Mouse (Mus musculus) bone marrow macrophage, adult 2 months (primary cell): Measurements from ENCODE around the gene Tex36. TPM values are rescaled to one million over a fixed set of nuclear protein-coding genes. Genes with fewer than 3 reads are reported as not detected.

Experiments used
- H3K27ac ChIP-seq: 2 replicates; pipeline ENCODE4 v1.5.1; 2012; ENCODE audit warnings: low read depth, low read length; ENCODE audit not compliant: insufficient read depth
- H3K4me1 ChIP-seq: 2 replicates; pipeline ENCODE4 v1.6.1; 2012; ENCODE audit warnings: low read length; ENCODE audit not compliant: control insufficient read depth, insufficient read depth
- H3K4me3 ChIP-seq: 2 replicates; pipeline ENCODE4 v1.5.1; 2012; ENCODE audit warnings: mild to moderate bottlenecking, low read length, moderate library complexity; ENCODE audit not compliant: insufficient read depth
- CTCF ChIP-seq: IDR thresholded peaks from 2 replicates; pipeline ENCODE4 v1.5.1; 2012; ENCODE audit warnings: low read depth, mild to moderate bottlenecking, low read length, moderate library complexity
- POLR2A ChIP-seq: IDR thresholded peaks from 2 replicates; pipeline ENCODE4 v1.6.1; 2012; ENCODE audit warnings: mild to moderate bottlenecking, low read depth, low read length, borderline replicate concordance
- polyA plus RNA-seq: library from polyadenylated mRNA; stranded (reverse); fragments of >200 nt; gene quantifications from 2 replicates; pipeline ENCODE4 v1.2.4, GENCODE M21; 2012; ENCODE audit not compliant: missing spikeins, insufficient read depth, insufficient read length

Gene Tex36
- polyA plus RNA-seq, 1 experiment = not detected

- Histone ChIP-seq H3K27ac (no peak overlapping the region), H3K4me3 (no peak overlapping the region), H3K4me1 (no peaks in the 10 kb centered on the region)
- TF ChIP-seq POLR2A (no peak), CTCF (no peak)
These were observed 1.2 kb upstream of the Tex36 start for GRCm38 (mm10) chr7:133603156-133603555.

GRCm38 (mm10) chr7:133600558-133600957, 1.4 kb downstream of the Tex36 start:
- H3K4me1 ChIP-seq = no peaks in the 10 kb centered on the region
- TF ChIP-seq CTCF (no peak), POLR2A (no peak)
- no peak overlapping the region for H3K4me3 ChIP-seq
- no peak overlapping the region for H3K27ac ChIP-seq

- H3K27ac ChIP-seq = no peak overlapping the region
- no peaks in the 10 kb centered on the region for H3K4me1 ChIP-seq
- no peak for TF ChIP-seq CTCF
- no peak for TF ChIP-seq POLR2A
These were observed 10.2 kb downstream of the Tex36 start for GRCm38 (mm10) chr7:133591750-133592149.

GRCm38 (mm10) chr7:133583216-133583615, 18.7 kb downstream of the Tex36 start:
- Histone ChIP-seq H3K4me1 (no peaks in the 10 kb centered on the region), H3K4me3 (no peak overlapping the region), H3K27ac (no peak overlapping the region)
- TF ChIP-seq CTCF (no peak), POLR2A (no peak)

More at GRCm38 (mm10) chr7:133591750-133592149, 10.2 kb downstream of the Tex36 start:
- H3K4me3 ChIP-seq = no peak overlapping the region

GRCm38 (mm10) chr7:133580296-133580640, 21.7 kb downstream of the Tex36 start:
- Histone ChIP-seq H3K27ac (no peak overlapping the region), H3K4me1 (no peaks in the 10 kb centered on the region), H3K4me3 (no peak overlapping the region)
- no peak for TF ChIP-seq POLR2A
- no peak for TF ChIP-seq CTCF

GRCm38 (mm10) chr7:133579491-133580295, 22.3 kb downstream of the Tex36 start:
- no peak overlapping the region for H3K4me3 ChIP-seq
- H3K4me1 ChIP-seq = no peaks in the 10 kb centered on the region
- TF ChIP-seq POLR2A (no peak), CTCF (no peak)

GRCm38 (mm10) chr7:133576825-133577224, 25.1 kb downstream of the Tex36 start:
- Histone ChIP-seq H3K27ac (no peak overlapping the region), H3K4me1 (no peaks in the 10 kb centered on the region), H3K4me3 (no peak overlapping the region)
- TF ChIP-seq CTCF = no peak

More at GRCm38 (mm10) chr7:133579491-133580295, 22.3 kb downstream of the Tex36 start:
- H3K27ac ChIP-seq = no peak overlapping the region

GRCm38 (mm10) chr7:133576281-133576680, 25.7 kb downstream of the Tex36 start:
- Histone ChIP-seq H3K27ac (no peak overlapping the region), H3K4me1 (no peaks in the 10 kb centered on the region), H3K4me3 (no peak overlapping the region)
- TF ChIP-seq CTCF (no peak), POLR2A (no peak)

GRCm38 (mm10) chr7:133571927-133572326, 30.0 kb downstream of the Tex36 start:
- Histone ChIP-seq H3K4me1 (no peaks in the 10 kb centered on the region), H3K4me3 (no peak overlapping the region), H3K27ac (no peak overlapping the region)
- TF ChIP-seq CTCF (no peak), POLR2A (no peak)

- no peaks in the 10 kb centered on the region for H3K4me1 ChIP-seq
- H3K27ac ChIP-seq = no peak overlapping the region
- H3K4me3 ChIP-seq = no peak overlapping the region
- TF ChIP-seq POLR2A = no peak
- no peak for TF ChIP-seq CTCF
These were observed 32.6 kb downstream of the Tex36 start for GRCm38 (mm10) chr7:133569194-133569880.
